Mouse (Mus musculus) hindlimb bud, embryonic 11.5 days (tissue): ENCODE results near the gene Qrich2.
"Not testable (repeated sequence)": the region's sequence is repeated elsewhere in the genome, so short reads cannot be mapped to it uniquely, and the experiment has no call there.

Experiments
- DNase-seq: peaks from one replicate; pipeline ENCODE4 v3.0.0-alpha.2; 2012; ENCODE audit warnings: low read depth, low spot score; ENCODE audit errors: extremely low spot score

Gene Qrich2

DNA sequence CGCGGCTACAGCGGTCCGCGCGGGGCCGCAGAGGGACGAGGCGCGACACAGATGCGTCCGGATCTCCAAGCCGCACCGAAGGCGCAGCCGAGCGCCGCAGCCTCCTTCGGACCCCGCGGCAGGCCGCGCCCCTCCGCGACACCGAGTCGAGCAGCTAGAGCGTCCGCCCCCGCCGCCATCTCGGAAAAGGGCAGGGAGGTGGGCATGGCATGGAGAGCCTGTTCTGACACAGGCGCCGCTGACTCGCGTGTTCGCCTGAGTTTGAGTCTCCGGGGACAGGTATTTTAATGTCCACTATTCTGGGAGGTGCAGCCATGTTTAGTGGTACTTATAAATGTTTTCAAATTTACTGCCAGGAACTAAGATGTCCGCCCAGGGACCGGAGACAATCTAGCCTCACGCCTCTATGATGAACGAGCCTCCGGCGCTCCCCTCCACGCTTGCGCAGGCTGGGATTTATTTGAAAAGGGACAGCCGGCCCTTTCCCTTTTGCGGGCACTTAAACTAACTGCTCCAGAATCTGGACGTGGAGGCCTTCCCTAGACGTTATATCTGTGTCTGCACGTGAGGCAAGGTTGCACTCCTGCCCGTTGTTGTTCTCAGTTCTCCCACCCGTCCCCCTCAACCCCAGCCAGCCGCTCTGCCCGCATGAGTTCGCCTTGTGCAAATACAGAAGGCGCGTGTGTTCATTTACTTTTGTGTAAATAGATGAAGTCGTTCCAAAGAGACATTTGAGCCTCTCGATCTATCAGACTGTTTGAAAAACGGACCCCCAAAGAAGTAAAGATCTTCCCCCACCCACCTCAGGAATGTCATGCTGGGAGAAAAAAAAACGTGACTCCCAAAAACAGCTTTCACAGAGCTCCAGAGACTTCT is 24.4 kb upstream of the Qrich2 start:
- peak; percentile 81 for DNase-seq

DNA sequence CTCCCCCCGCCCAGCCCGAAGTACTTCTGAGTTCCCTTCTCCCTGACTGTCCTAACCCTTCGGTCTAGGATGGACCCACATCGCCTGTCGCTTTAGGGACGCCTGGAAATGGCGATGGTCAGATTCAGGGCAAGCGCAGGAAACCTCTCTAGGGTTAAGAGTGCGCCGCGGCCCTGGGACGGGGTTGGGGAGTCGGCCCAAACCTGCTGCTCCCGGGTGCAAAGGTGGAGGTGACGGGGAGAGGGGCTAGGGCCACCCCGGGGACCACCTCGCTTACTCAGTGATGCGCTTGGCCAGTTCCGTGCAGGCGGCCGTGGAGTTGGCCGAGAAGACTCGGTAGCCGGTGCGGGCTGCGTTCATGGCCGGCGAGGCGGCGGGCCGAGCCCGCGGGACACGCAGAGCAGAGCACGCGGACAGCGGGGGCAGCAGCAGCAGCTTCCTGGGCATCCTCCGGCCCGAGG is 23.8 kb upstream of the Qrich2 start:
- no peak for DNase-seq

DNA sequence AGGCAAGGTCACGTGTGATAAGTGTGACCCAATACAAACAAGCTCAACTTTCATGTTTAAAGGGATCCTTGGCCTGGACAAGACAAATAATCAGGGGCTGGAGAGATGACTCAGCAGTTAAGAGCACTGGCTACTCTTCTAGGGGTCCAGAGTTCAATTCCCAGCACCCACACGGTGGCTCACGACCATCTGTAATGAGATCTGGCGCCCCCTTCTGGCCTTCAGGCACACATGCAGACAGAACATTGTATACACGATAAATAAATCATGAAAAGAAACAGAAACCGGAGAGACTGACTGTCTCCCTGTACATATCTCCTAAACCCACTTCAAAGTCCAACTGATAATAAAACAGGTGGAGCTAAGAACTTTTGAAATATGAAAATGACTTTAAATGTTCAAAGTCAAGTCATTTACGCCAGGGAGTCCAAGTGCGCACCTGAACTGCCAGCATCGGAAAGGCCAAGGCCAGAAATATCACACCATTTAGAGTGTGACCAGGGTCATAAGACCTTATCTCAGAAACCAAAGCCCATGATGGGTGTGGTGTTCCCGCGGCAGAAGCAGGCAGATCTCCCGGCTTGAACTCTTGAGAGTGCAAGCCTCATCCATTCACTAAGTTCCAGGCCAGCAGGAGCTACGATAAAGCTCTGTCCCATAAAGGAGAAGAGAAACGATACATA is 22.8 kb upstream of the Qrich2 start:
- DNase-seq = no peak

DNA sequence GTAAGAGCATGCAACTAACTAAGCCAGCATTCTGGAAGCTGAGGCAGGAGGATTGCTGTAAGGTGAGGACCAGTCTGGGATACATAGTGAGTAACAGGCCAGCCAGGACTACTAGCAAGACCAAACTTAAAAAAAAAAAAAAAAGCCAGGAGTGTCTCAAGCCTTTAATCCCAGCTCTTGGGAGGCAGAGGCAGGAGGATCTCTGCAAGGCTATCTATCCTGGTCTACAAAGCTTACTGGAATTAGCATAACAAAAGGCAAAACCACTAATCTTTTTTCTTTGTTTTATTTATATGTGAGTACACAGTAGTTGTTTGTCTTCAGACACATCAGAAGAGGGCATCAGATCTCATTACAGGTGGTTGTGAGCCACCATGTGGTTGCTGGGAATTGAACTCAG is 22.2 kb upstream of the Qrich2 start:
- DNase-seq = no peak

DNA sequence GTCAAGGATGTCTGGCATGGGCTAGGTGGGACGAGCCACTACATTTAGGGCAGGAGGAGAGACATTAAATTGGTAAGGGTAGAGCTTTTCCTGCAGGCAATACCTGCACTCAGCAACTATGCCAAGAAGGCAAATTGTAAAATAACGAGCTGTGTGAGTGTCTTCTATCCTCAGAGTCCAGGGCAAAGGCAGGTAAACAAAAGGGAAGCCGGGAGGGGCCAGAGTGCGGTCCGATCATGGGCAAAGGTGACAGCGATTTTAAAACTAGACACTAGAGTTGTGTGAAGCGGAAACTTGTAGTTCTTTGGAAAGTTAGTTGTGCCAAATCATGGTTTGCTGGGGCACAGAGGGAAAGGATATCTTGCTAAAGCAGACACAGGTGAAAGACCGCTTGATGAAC is 18.2 kb upstream of the Qrich2 start:
- no peak for DNase-seq

DNA sequence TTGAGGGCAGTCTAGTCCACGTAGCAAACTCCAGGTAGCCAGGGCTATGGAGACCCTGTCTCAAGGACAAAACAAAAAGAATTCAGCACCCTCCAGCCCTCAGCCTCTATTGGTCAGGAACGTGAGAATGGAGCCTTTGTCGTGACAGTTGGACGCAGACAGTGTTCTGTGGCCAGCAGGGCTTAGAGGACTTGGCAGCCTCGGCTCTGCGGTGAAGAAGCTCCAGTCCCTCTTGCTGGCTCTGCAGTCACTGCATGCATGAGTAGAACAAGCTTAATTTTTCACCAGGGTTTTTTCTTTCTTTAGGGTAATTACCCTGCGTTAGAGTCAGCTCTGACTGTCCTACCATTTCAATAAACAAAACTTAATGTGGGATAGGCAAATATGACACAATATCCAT is 15.7 kb upstream of the Qrich2 start:
- DNase-seq = no peak

DNA sequence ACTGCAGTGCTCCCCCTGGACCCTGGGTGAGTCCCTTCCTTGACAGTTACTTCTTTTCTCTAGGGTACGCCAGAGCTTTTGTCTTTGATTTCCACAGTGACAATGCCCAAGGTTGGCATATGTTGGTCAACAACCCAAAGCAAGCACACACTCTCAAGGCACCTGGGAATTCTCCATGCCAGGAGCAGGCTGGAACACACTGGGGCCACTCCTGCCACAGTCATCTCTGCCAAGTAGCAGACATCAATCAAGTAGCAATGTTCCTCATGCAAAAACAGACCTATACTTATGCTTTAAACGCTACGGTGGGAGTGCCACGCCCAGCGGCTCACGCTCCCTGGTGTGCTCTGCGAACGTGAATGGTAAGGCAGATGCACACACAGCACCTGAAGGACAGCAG is 14.9 kb upstream of the Qrich2 start:
- no peak for DNase-seq

DNA sequence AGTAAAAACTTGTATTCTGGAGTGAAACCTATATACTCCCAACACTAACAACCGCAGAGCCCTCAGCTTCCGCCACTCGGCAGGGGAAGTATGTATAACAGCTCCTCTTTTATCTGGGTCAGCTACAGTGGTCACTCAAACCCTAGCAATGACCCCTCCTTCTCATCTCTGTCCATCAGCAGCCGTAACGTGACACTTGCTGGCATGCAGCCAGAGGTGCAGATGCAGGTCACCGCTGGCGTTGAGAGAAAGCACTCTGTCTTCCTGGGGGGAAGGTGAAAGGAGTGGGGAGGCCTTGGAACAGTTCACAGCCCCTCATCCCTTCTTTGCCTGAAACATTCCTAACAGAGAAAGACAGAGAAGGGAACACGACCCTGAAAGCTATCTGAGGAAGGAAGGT is 13.8 kb upstream of the Qrich2 start:
- DNase-seq = no peak

DNA sequence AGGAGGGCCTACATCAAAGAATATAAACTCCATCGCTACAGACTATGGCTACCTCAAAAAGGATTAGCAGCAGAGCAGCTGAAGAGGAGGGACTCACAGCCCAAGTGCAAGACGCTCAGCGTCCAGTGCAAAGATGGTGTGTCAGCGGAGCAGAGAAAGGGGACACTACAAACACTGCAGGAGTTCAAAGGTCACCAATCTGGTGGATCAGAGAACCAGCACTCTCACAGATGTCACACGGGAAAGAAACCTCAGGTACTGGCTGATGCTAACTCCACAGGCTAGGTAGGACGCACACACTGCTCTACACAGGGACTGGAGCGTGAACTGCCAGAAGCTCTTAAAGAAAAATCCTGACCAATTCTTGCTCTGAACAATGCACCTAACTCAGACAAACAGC is 12.9 kb upstream of the Qrich2 start:
- no peak for DNase-seq

DNA sequence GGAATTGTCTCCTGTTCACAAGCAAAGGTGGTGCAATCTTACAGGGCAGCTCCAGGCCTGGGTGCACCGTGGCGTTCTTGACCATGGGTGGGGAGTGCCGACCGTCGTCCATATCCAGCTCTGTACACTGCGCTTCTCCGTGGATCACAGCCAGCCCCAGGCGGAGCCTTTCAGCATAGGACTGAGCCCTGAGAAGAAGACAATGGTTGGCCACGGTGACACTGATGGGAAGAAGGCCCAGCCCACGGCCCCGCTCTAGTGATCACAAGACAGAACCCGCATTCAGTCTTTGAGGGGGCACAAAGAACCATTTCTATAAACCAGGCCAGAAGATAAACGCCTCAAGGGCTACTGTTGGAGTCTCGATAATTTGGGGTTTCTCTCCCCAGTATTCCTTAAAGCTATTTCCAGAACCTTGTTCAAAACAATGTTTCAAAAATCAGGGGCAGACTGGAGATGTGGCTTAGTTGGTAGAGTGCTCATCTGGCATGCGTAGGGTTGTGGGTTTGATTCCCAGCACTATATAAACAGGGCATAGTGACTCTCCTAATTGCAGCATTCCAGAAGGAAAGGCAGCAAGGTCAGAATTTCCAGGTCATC is 11.2 kb upstream of the Qrich2 start:
- DNase-seq = no peak

DNA sequence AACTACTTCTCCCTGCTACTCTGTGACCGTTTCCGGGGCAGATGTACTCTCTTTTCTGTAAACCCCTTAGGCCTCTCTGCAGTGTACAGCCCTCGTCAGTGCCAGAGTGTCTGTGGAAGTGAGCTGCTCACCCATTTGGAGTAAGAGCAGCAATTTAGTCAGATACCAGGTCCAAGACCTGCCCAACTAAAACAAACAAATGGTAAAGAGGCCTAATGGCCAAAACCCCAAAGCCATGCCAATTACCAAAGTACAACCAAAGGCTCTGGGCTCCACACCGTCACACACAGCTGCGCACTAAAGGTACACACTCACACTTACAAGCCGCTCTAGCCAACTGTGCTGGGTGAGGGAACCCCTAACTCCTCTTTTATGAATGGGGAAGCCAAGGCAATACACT is 10.7 kb upstream of the Qrich2 start:
- no peak for DNase-seq

DNA sequence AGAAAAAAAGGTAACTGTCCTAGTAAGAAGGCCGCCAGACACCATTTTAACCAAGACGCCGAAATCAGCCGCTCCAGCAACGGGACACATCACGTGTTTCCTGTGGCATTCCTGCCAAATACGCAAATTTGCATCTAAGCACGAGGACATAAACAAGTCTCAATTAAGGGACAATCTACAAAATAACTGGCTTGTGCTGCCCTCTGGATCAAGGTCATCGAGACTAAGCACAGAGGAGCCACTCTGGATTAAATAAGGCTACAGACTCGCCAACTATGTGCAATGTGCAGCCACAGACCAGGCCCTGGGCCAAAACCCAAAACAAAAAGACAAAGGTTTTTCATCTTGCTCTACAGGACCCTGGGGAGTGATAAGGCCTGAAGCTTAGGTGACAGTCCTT is 10.0 kb upstream of the Qrich2 start:
- no peak for DNase-seq

DNA sequence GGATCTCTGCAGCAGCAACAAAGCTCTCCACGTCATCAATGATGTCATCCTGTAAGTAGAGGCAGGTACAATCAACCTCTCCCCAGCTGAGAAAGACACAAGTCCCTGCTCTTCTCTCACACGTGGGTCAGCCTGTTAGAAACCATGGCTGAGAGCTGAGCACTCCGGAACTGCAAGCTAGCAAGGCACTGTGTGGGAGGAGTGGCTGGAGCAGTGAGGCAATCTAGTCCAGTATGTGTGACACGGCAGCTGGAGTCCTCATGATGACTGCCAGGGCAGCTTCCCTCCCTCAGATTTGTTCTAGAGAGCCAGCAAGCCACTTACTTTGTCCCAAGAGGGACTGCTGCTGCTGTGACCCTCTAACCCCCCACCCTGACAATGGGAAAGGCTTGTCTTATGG is 6.2 kb upstream of the Qrich2 start:
- DNase-seq = no peak

DNA sequence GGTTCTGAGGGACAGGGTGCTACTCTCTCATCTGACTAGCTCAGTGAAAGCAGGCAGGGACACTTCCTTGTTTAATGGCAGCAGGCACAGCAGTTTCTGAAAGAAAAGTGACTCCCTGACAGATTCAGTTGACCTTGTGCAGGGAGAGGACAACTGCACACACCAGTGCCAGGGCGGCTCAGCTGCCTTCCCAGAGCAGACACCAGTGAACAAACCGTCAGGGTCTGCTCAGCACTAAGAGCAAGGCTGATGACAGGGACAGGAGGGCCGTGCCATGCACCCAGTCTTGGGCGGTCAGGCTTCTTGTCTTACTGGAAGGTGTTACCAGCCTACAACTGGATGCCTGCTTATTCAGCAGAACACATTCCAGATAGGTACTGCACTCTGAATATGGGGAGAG is 4.9 kb upstream of the Qrich2 start:
- DNase-seq = no peak

DNA sequence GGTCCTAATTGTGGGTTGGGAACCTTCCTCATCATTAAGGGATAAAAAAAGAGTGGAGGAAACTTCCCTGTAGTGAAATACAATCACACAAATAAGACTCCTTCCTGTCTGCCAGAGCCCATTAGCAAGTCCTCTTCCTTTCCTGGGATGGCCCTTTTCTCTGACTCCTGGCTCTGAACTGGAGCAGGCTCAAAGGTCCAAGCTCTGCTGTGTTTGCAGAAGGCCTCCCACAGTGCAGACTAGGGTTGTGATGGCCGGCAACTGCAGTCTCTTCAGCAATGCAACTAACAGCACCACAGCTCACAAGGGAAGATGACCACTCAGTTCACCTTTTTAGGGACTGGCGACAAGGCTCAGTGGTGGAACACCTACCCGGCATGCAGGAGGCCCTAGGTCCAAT is 4.2 kb upstream of the Qrich2 start:
- DNase-seq = no peak

DNA sequence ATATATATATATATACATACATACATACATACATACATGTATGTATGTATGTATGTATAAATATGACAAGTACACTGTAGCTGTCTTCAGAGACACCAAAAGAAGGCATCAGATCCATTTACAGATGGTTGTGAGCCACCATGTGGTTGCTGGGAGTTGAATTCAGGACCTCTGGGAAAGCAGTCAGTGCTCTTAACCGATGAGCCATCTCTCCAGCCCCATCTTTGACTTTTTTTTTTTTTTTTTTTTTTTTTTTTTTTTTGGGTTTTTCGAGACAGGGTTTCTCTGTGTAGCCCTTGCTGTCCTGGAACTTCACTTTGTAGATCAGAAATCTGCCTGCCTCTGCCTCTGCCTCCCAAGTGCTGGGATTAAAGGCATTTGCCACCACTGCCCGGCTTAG is 2.3 kb upstream of the Qrich2 start:
- not testable (repeated sequence) for DNase-seq

DNA sequence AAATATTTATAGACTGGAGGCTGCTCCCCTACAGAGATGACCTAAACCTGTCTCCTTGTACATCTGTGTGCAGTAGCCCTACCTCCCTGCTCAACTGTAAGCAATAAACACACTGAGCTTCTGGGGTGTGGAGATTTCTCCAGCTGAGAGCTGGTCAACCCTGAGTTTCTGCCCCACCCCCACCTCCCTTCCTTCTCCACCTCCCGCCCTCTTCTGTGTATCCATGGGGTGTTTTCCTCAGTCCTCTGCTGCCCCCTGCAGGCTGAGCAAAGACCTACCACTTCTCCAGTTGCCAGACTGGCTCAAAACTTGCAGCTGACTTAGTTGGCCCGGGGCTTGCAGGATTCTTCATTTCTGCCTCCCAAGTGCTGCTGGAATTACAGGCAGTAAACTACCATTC is 2.2 kb downstream of the Qrich2 start:
- DNase-seq = peak; percentile 64

DNA sequence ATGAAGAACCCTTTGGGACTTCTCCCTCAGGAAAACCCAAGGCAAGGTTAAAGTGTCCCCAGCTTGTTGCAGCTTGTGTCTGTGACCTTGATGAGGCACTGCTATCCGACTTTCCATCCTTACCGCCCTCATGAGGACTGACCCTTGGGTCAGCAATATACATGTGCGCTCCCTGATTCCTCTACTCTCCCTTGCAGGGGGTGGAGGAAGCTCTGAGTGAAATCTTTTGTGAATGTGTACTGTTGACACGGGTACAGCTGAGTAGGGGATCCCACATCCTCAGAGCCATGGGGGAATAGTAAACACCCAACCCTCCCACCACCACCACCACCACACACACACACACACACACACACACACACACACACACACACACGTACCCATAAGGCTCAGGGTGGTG is 2.7 kb downstream of the Qrich2 start:
- no peak for DNase-seq

DNA sequence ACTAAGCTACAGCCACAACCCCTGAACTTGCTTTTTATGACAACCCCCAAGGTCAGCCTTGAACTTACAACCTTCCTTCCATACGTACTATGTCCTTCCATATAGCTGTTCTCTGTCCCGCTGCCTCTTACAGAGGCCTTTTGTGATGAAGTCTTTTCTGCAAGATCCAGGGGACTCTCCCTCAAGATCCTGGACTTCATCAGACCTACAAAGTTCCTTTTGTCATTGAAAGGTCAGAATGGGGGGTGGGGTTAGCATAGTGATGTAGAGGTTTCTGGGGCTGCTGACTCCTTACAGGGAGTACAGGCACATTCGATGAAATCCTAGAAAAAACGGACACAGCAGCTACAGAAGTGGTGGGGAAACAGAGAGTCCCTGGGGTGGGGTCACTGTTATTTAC is 6.3 kb downstream of the Qrich2 start:
- no peak for DNase-seq

DNA sequence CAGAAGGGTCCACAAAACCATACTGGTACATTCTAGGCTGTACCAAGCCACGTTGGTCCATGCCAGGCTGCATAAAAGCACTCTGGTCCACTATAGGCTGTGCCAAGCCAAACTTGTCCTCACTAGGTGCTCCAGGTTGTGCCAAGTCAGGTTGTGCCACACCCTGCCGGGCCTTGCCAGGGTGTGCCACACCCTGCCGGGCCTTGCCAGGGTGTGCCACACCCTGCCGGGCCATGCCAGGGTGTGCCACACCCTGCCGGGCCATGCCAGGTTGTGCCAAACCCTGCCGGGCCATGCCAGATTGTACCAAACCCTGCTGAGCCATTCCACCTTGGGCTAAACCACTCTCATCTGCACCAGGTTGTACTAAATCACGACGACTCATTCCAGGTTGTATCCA is 9.8 kb downstream of the Qrich2 start:
- DNase-seq = no peak

DNA sequence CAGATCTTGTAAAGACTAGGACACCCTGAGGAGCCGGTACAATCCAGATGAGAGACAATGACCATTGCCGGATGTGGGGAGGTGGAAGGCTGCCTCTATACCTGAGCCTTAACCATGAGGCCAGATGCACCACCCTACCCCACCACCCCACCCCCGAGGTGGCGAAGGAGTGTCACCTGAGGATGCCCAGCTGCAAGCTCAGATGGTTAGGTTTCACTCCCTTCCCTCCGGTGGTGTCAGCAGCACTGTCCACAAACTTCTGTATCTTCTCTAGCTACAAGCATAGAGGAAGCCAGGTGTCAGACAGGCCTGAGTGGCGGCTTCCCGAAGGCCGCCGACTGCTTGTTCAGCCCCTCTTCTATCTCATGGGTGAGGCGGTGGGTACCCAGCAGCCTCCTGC is 12.2 kb downstream of the Qrich2 start:
- no peak for DNase-seq

DNA sequence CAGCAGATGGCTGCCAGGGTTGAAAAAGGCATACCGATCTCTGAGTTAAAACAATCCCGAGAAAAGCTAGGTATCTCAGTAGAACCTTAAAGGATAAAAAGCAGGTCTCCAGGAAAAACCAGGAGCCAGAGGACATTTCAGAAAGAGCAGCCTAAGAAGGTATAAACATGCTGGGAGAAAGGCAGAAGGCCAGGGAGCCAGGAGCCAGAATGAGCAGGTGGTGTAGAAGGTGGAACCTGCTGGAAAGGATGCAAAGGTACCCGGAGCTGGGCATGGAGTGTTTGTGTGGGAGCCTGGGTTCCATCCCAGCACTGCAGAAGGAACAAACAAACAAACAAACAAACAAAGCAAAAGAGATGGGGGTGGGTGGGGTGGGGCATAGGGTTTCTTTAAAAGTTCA is 16.7 kb downstream of the Qrich2 start:
- DNase-seq = no peak
